Mouse (Mus musculus): ENCODE results near the gene Gpr85.
"Not testable (repeated sequence)": the region's sequence is repeated elsewhere in the genome, so short reads cannot be mapped to it uniquely, and the experiment has no call there.

Gene Gpr85

GRCm38 (mm10) chr6:13839345-13840054 is at the start of gene Gpr85:
Gpr85 (minus strand) TSS chr6:13839942.
- peak; percentile 42 for DNase-seq

GRCm38 (mm10) chr6:13884877-13885592 is 45.3 kb upstream of the Gpr85 start:
- DNase-seq = peak; percentile 89

- DNase-seq = no peak
These were observed 43.2 kb upstream of the Gpr85 start for GRCm38 (mm10) chr6:13882919-13883318.

GRCm38 (mm10) chr6:13873959-13874358 is 34.2 kb upstream of the Gpr85 start:
- DNase-seq = no peak

GRCm38 (mm10) chr6:13872076-13872475 is 32.3 kb upstream of the Gpr85 start:
- no peak for DNase-seq

- no peak for DNase-seq
These were observed 31.9 kb upstream of the Gpr85 start for GRCm38 (mm10) chr6:13871625-13871958.

GRCm38 (mm10) chr6:13870919-13871624 is 31.3 kb upstream of the Gpr85 start, which contains the start of gene 2610001J05Rik:
2610001J05Rik (minus strand) TSS chr6:13871518.
- DNase-seq = peak; percentile 90

GRCm38 (mm10) chr6:13870289-13870741 is 30.6 kb upstream of the Gpr85 start:
- peak; percentile 13 for DNase-seq

- no peak for DNase-seq
These were observed 20.9 kb upstream of the Gpr85 start for GRCm38 (mm10) chr6:13860596-13860995.

GRCm38 (mm10) chr6:13859877-13860585 is 20.3 kb upstream of the Gpr85 start:
- no peak for DNase-seq

GRCm38 (mm10) chr6:13854230-13854629 is 14.5 kb upstream of the Gpr85 start:
- no peak for DNase-seq

GRCm38 (mm10) chr6:13853244-13853643 is 13.5 kb upstream of the Gpr85 start:
- no peak for DNase-seq

- not testable (repeated sequence) for DNase-seq
These were observed 6.3 kb upstream of the Gpr85 start for GRCm38 (mm10) chr6:13846031-13846430.

GRCm38 (mm10) chr6:13838677-13839344 is 931 bp downstream of the Gpr85 start:
- DNase-seq = peak; percentile 89

- peak; percentile 53 for DNase-seq
These were observed 1.6 kb downstream of the Gpr85 start for GRCm38 (mm10) chr6:13837916-13838676.

GRCm38 (mm10) chr6:13836967-13837570 is 2.7 kb downstream of the Gpr85 start:
- no peak for DNase-seq

- peak; percentile 86 for DNase-seq
These were observed 3.7 kb downstream of the Gpr85 start for GRCm38 (mm10) chr6:13835720-13836665.

- no peak for DNase-seq
These were observed 7.0 kb downstream of the Gpr85 start for GRCm38 (mm10) chr6:13832770-13833169.

- no peak for DNase-seq
These were observed 10.9 kb downstream of the Gpr85 start for GRCm38 (mm10) chr6:13828877-13829276.

GRCm38 (mm10) chr6:13816661-13817060 is 23.1 kb downstream of the Gpr85 start:
- no peak for DNase-seq
